Comparison of ENCODE assay signal across 9 mouse cellular contexts in genomic region chr19:29334068-29334745, GRCm38 (mm10). TPM values are rescaled to one million over a fixed set of nuclear protein-coding genes. Genes with fewer than 3 reads are reported as not detected.
DNase-seq lines count a peak whose midpoint lies in the region; ATAC-seq and TF ChIP-seq lines count a peak whose summit lies in the region.
"Had no signal": no experiment of that assay in that cellular context is flagged by ENCODE, and none has a peak within 500 bp of the region (broad histone marks: within the 10 kb centered on the region; RNA-seq: fewer than 3 reads in every experiment).

Gene Rln1 (minus strand): TSS chr19:29334670.

- H3K27ac ChIP-seq in heart, embryonic 16.5 days (ENCODE audit: low read length), result no peak within 1 kb of the TSS
- H3K27ac ChIP-seq in midbrain, postnatal 0 days (ENCODE audit: low read depth, low read length), result peak within 1 kb of the TSS; percentile 47

- H3K4me2 ChIP-seq in heart, embryonic 16.5 days (ENCODE audit: low read depth, low read length), result peak within 1 kb of the TSS; percentile 80
- H3K4me2 ChIP-seq in midbrain, postnatal 0 days (ENCODE audit: low read depth, low read length, poor library complexity, severe bottlenecking), result peak within 1 kb of the TSS; percentile 75

- peak within 1 kb of the TSS; percentile 52 for H3K4me3 ChIP-seq in heart, embryonic 16.5 days (ENCODE audit: low read length)
- peak within 1 kb of the TSS; percentile 42 for H3K4me3 ChIP-seq in midbrain, postnatal 0 days (ENCODE audit: low read depth, low read length)

- DNase-seq in adrenal gland, postnatal 10 days, result peak; percentile 33
- no peak for DNase-seq in adrenal gland, adult 8-10 months
- DNase-seq in ES-CJ7 (ENCODE audit: low read depth, low spot score), result peak; percentile 63
- peak; percentile 75 for DNase-seq in embryo, embryonic 11 days
- DNase-seq in kidney, postnatal 25 days, result peak; percentile 51 to 70
- DNase-seq in midbrain, postnatal 0 days (ENCODE audit: low spot score), result peak; percentile 76

- 0 out of 2 replicates have a peak, but pooled peaks have one; percentile 23 for ATAC-seq in heart, embryonic 16.5 days (replicated peaks; ENCODE audit: extremely low read depth, insufficient read depth, low FRiP score)
- peak; percentile 91 for ATAC-seq in midbrain, postnatal 0 days (ENCODE audit: low FRiP score)
- ATAC-seq in activated CD4-positive, CD25-positive, alpha-beta regulatory T cell, adult 4 months, result no peak

- peaks cover 3% of the 10 kb centered on the region; the same call in 1 of the 2 replicates for H3K4me1 ChIP-seq in heart, embryonic 16.5 days (ENCODE audit: control insufficient read depth, insufficient read depth, low read length)
- H3K4me1 ChIP-seq in midbrain, postnatal 0 days (ENCODE audit: insufficient read depth, low read length), result no peaks in the 10 kb centered on the region

- peak within 1 kb of the TSS; percentile 52 for H3K9ac ChIP-seq in heart, embryonic 16.5 days (ENCODE audit: low read length)
- H3K9ac ChIP-seq in midbrain, postnatal 0 days (replicated peaks; ENCODE audit: low read length, poor library complexity, severe bottlenecking), result peak within 1 kb of the TSS; percentile 74

- H3K9me3 ChIP-seq in heart, embryonic 16.5 days (replicated peaks; ENCODE audit: control insufficient read depth, low read length), result no peaks in the 10 kb centered on the region
- H3K9me3 ChIP-seq in midbrain, postnatal 0 days (ENCODE audit: low read length), result no peaks in the 10 kb centered on the region

- H3K27me3 ChIP-seq in heart, embryonic 16.5 days (ENCODE audit: control insufficient read depth, insufficient read depth, low read length), result no peaks in the 10 kb centered on the region
- H3K27me3 ChIP-seq in midbrain, postnatal 0 days (ENCODE audit: insufficient read depth, low read length), result no peaks in the 10 kb centered on the region

- WGBS in heart, embryonic 16.5 days, result 3% methylated on average over 23 of the region's 23 CpGs
- WGBS in midbrain, postnatal 0 days, result 1% methylated on average over 23 of the region's 23 CpGs

- TF ChIP-seq CTCF in midbrain, postnatal 0 days (IDR thresholded peaks at IDR 0.05), result no peak

- no peaks in the 10 kb centered on the region for H3K36me3 ChIP-seq in heart, embryonic 16.5 days (ENCODE audit: control insufficient read depth, insufficient read depth)
- no peaks in the 10 kb centered on the region for H3K36me3 ChIP-seq in midbrain, postnatal 0 days (ENCODE audit: insufficient read depth, low read length)

RNA-seq across cellular contexts. Expression of gene Rln1, which starts in this region (rescaled TPM):
- not detected for total RNA-seq in adrenal gland, postnatal 10 days (2021)
- not detected for total RNA-seq in adrenal gland, adult 8-10 months (2022)
- polyA plus RNA-seq in heart, embryonic 16.5 days (2015; fragmentation: Nextera tagmentation; extraction: Ambion mirVana), result not detected in 2 replicates
- 4.5 and 5.8 TPM in 2 replicates for total RNA-seq in midbrain, postnatal 0 days (2014; rRNA removed)
- polyA plus RNA-seq in midbrain, postnatal 0 days (2015; fragmentation: Nextera tagmentation; extraction: Ambion mirVana), result 6.9 and 7.2 TPM in 2 replicates
- polyA plus RNA-seq in activated CD4-positive, CD25-positive, alpha-beta regulatory T cell, adult 4 months (2017; shearing (Covaris generic)), result not detected
- total RNA-seq: hematopoietic stem cell, adult 5-6 weeks had no signal

Comparison
In these comparisons a context has a peak if more than half of its experiments do, and no peak if none do; other contexts are left out.
1. Peak in DNase-seq in adrenal gland, postnatal 10 days; RNA of the gene not detected or under 1 TPM.
2. Peak in ATAC-seq, H3K4me3 ChIP-seq, H3K9ac ChIP-seq and H3K4me2 ChIP-seq in heart, embryonic 16.5 days; RNA of the gene not detected or under 1 TPM.